Mouse (Mus musculus): ENCODE measurements at regions not wholly inside any gene's neighbourhood (a gene's known extent, or its start where the extent isn't known, plus 50 kb on each side); places are given as distances from the start of the nearest gene placed in this dataset.
"Not testable (repeated sequence)": the region's sequence is repeated elsewhere in the genome, so short reads cannot be mapped to it uniquely, and the experiment has no call there.

DNA sequence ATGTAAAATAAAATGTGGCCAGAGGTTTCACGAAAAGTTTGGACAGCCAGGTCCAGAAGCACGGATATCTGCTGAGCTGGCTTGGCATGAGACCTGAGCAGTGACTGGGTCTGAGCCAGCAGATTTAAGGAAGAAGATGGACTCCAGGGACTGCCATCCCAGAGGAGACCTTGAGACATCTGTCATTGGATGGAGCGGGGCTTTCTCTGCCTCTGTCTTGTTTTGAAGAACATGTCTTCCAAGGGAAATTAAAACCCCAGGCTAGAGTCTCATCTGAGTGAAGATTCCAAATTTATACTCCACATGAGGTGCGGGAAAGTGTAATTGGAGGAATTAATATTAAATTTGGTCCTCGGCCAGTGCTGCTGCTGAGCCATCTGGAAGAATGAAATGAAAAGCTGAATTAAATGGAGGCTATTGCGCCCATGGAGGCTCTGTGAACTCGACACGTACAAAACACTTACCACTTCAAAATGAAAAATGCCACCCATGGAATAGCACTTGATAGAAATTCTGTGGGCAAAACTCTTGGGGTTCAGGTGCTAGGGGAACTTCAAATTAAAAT is 129.8 kb upstream of the Adcy2 start:
- H3K9me3 ChIP-seq = no peaks in the 10 kb centered on the region
- WGBS = 79% methylated on average over 8 of the region's 8 CpGs
- no peak overlapping the region for H3K4me2 ChIP-seq
- no peaks in the 10 kb centered on the region for H3K27me3 ChIP-seq
- ATAC-seq (ENCODE audit: low FRiP score) = no peak
- no peaks in the 10 kb centered on the region for H3K4me1 ChIP-seq (replicated peaks)
- H3K4me3 ChIP-seq = no peak overlapping the region
- H3K36me3 ChIP-seq = no peaks in the 10 kb centered on the region
- no peak overlapping the region for H3K9ac ChIP-seq
- no peak overlapping the region for H3K27ac ChIP-seq

DNA sequence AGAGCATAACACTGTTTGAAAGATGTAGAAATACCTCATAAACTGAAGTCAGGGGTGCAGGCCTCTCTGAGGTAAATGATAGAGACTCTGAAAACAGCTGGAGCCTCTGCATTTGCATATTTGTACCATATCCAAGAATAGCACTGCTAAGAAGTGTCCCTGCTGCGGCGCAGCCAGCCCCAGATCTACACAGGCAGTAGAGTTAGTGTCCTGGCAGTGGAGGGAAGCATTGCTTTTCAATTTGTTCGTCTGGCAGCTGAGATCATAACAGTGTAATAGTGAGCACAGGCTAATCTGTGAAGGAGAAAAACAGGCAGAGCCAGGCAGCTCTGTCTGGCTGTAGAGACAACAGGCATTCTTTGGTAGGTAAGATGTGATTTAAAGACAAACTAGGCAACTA is 128.2 kb upstream of the Adcy2 start:
- no peak for ATAC-seq (ENCODE audit: low FRiP score)
- WGBS = 63% methylated on average over 3 of the region's 3 CpGs

DNA sequence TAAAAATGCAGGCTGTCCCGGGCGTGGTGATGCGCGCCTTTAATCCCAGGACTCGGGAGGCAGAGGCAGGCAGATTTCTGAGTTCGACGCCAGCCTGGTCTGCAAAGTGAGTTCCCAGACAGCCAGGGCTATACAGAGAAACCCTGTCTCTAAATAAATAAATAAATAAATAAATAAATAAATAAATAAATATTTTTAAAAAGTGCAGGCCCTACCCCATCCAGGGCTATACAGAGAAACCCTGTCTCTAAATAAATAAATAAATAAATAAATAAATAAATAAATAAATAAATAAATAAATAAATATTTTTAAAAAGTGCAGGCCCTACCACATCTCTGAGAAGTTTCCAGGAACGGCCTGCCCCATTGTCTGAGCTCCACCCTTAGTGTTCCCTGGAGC is 119.4 kb upstream of the Adcy2 start:
- not testable (repeated sequence) for H3K36me3 ChIP-seq; H3K4me2 ChIP-seq; H3K27me3 ChIP-seq; H3K9me3 ChIP-seq; H3K4me3 ChIP-seq; H3K4me1 ChIP-seq (replicated peaks); H3K9ac ChIP-seq; H3K27ac ChIP-seq; ATAC-seq (ENCODE audit: low FRiP score)
- WGBS = 95% methylated on average over 8 of the region's 8 CpGs

More for the DNA sequence above, 128.2 kb upstream of the Adcy2 start:
- Histone ChIP-seq H3K4me3 (no peak overlapping the region), H3K9me3 (no peaks in the 10 kb centered on the region), H3K27me3 (no peaks in the 10 kb centered on the region), H3K4me2 (no peak overlapping the region), H3K27ac (peak overlapping the region; percentile 35; the same call in 1 of the 2 replicates), H3K4me1 (replicated peaks) (no peaks in the 10 kb centered on the region), H3K36me3 (no peaks in the 10 kb centered on the region), H3K9ac (no peak overlapping the region)

DNA sequence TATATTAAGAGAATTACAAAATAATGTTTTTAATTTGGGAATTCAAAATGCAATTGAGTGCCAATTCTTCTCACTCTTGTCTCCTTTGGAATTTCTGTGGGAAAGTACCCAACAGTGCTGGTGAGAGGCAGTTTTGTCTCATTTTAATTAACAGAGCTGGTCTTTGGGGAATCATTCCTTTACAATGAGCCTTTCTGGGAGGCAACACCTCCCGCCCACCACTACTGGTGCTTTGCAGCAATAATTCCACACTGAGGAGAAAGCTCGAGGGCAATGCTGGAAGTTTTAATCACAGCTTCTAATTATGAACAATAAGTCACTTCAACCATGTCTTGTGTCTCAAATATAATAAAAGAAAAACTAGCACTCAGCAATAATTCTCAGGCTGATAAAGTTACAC is 109.8 kb upstream of the Adcy2 start:
- H3K4me2 ChIP-seq = no peak overlapping the region
- ATAC-seq (ENCODE audit: low FRiP score) = no peak
- no peaks in the 10 kb centered on the region for H3K36me3 ChIP-seq
- no peak overlapping the region for H3K27ac ChIP-seq
- no peak overlapping the region for H3K9ac ChIP-seq
- no peaks in the 10 kb centered on the region for H3K9me3 ChIP-seq
- H3K4me1 ChIP-seq (replicated peaks) = no peaks in the 10 kb centered on the region
- whole genome bisulfite sequencing = 62% methylated on average over 2 of the region's 2 CpGs
- H3K27me3 ChIP-seq = no peaks in the 10 kb centered on the region
- no peak overlapping the region for H3K4me3 ChIP-seq

DNA sequence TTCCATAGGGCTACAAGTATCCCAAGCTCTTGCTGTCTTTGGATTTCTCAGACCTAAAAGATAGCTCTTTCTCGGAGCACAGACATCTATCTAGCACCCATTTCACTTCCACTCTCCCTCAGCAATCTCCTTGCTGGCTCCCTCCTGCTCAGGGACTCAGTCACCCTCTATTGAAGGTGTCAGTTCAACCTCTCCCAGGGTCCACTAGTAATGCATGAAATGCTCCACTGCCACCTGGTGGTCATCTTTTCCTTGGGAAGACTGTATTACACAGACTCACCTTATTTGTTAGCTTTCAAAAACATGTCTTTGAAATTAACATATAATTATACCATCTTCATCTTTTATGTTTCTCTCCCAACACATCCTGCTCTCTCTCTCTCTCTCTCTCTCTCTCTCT is 87.3 kb upstream of the Adcy2 start:
- ATAC-seq (ENCODE audit: low FRiP score) = peak; percentile 81; the same call in 1 of the 2 replicates
- Histone ChIP-seq H3K4me3 (no peak overlapping the region), H3K36me3 (no peaks in the 10 kb centered on the region), H3K27me3 (no peaks in the 10 kb centered on the region), H3K4me1 (replicated peaks) (no peaks in the 10 kb centered on the region), H3K4me2 (no peak overlapping the region), H3K9me3 (no peaks in the 10 kb centered on the region), H3K27ac (no peak overlapping the region), H3K9ac (no peak overlapping the region)
- WGBS = 35% methylated on average over 1 of the region's 1 CpGs

DNA sequence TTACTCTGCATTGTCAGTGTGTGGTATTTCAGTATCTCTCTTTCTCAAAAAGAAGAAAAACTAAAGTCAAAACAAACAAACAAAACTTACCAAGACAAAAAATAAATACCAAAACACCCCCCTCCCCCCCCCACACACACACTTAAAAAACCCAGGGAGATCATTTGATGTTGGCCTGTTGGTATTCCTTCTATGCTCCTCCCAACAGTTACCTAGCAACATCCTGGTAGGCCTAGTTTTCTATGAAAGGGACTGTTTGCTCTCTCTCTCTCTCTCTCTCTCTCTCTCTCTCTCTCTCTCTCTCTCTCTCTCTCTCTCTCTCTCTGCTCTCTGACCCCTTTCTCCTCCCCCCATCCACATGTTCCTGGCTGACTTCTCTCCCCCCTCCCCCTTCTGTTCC is 71.0 kb upstream of the Adcy2 start:
- Histone ChIP-seq H3K4me1 (replicated peaks) (no peaks in the 10 kb centered on the region), H3K4me2 (no peak overlapping the region), H3K4me3 (no peak overlapping the region), H3K27me3 (no peaks in the 10 kb centered on the region), H3K9ac (no peak overlapping the region), H3K36me3 (no peaks in the 10 kb centered on the region), H3K9me3 (no peaks in the 10 kb centered on the region), H3K27ac (no peak overlapping the region)
- no peak for ATAC-seq (ENCODE audit: low FRiP score)

DNA sequence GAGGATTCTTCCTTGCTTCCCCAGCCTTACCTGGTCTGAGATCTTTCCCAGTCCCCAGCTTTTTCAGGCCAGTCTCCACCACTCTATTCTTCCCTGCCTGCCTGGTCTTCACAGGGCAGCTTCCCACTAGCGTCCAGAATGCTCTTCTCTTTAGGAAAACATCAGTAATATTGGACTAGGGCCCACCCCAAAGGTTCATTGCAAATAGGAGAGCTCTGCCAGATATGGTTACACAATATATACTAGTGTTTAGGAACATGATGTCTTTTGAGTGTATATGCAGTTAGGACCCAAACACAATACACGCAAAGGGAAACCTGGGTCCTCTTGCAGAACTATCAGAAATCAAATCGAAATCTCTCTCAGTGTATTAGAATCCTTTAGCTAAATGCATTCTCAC is 70.5 kb upstream of the Adcy2 start:
- no peak overlapping the region for H3K4me2 ChIP-seq
- no peaks in the 10 kb centered on the region for H3K4me1 ChIP-seq (replicated peaks)
- no peak overlapping the region for H3K27ac ChIP-seq
- no peaks in the 10 kb centered on the region for H3K27me3 ChIP-seq
- H3K9ac ChIP-seq = no peak overlapping the region
- no peaks in the 10 kb centered on the region for H3K36me3 ChIP-seq
- H3K4me3 ChIP-seq = no peak overlapping the region
- WGBS = 85% methylated on average over 3 of the region's 3 CpGs
- H3K9me3 ChIP-seq = no peaks in the 10 kb centered on the region
- ATAC-seq (ENCODE audit: low FRiP score) = no peak

DNA sequence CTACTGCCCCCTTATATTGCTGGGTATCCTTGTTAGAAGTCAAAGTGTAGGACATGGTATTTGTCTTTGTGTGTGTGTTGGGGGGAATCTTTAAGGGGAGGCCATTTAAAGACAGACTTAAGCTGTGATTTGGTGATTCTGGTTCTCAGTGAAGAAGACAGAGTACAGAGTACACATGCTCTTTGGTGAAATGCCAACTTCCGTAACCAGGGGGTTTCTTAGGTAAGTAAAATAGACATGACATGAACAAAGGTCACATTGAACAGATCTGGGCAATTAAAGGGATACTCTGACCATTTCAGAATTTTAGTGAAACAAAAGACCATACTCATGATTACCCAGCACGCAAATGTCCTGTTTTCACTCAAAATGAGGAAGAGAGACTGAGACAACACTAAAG is 67.3 kb upstream of the Adcy2 start:
- H3K9me3 ChIP-seq = no peaks in the 10 kb centered on the region
- WGBS = 87% methylated on average over 2 of the region's 2 CpGs
- no peak for ATAC-seq (ENCODE audit: low FRiP score)

DNA sequence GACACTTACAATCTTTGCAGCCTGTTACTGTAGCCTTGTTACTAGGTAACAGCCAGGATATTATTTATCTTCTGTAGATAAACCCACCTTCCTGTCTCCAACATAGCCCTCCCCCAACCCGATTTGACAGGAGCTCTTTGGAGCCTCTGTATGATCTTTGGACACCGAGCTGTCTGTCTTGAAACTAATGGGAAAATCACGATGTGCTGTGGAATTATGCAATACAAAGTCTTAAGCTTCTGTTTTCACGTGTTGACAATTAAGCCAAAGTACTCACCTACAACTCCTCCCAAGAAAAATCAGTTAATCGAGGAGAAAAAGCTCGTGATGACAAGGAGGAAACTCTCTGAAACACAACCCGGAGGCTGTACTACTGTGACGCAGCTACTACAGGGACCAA is 65.9 kb upstream of the Adcy2 start:
- Histone ChIP-seq H3K4me2 (no peak overlapping the region), H3K9me3 (no peaks in the 10 kb centered on the region), H3K27ac (no peak overlapping the region), H3K9ac (no peak overlapping the region), H3K36me3 (no peaks in the 10 kb centered on the region), H3K4me1 (replicated peaks) (no peaks in the 10 kb centered on the region; the same call in 1 of the 2 replicates), H3K4me3 (no peak overlapping the region), H3K27me3 (no peaks in the 10 kb centered on the region)
- 91% methylated on average over 8 of the region's 8 CpGs for WGBS
- ATAC-seq (ENCODE audit: low FRiP score) = no peak

More for the DNA sequence above, 67.3 kb upstream of the Adcy2 start:
- H3K36me3 ChIP-seq = no peaks in the 10 kb centered on the region
- no peak overlapping the region for H3K4me2 ChIP-seq
- H3K4me3 ChIP-seq = no peak overlapping the region
- H3K27me3 ChIP-seq = no peaks in the 10 kb centered on the region
- H3K4me1 ChIP-seq (replicated peaks) = no peaks in the 10 kb centered on the region; the same call in 1 of the 2 replicates
- no peak overlapping the region for H3K27ac ChIP-seq
- H3K9ac ChIP-seq = no peak overlapping the region

DNA sequence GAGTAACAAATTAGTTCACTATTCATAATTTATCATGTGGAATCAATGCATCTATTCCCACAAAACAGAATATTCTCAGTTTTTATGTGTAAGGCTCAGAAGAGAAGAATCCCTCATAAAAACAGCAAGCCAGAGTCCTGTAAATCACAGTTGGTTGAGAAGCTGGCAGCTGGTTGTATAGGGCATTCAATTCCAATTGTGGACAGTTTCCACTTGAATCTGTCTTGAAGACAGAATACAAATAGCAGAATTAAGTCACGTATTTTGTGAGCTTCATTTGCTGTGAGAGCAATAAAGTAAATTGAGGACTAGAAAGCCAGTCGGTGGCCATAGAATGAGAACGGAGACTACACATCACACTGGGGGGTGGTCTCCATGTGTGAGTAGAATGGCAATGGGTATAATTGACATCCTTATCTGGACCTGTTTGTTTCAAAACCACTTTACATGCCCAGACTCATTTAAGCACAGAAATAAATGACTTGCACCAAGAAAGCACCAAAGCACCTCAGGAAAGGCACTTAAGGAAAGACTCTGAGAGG is 63.4 kb upstream of the Adcy2 start:
- Histone ChIP-seq H3K9me3 (no peaks in the 10 kb centered on the region), H3K36me3 (no peaks in the 10 kb centered on the region), H3K9ac (no peak overlapping the region), H3K4me1 (replicated peaks) (no peaks in the 10 kb centered on the region; the same call in 1 of the 2 replicates), H3K27ac (no peak overlapping the region), H3K27me3 (no peaks in the 10 kb centered on the region), H3K4me3 (no peak overlapping the region), H3K4me2 (no peak overlapping the region)
- ATAC-seq (ENCODE audit: low FRiP score) = no peak
- WGBS = 63% methylated on average over 3 of the region's 3 CpGs

DNA sequence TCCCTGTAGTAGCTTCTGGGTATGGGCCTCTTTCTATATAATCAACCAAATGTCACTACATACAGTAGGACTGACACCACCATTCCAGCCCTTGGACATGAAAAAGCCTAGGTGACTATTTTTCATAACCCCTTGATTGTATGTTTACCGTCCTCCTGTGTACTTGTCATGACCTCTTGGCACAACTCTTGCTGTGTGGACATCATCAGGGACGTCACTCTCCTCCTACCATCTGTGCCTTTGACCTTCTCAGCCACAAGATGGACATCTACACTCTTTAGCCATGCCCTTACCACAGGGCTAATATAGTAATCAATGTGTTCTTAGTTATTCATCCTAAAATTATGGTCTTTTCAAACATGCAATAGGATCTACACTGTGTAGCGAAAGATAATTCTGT is 62.1 kb upstream of the Adcy2 start:
- no peak for ATAC-seq (ENCODE audit: low FRiP score)
- H3K9ac ChIP-seq = no peak overlapping the region
- H3K4me2 ChIP-seq = no peak overlapping the region
- H3K36me3 ChIP-seq = no peaks in the 10 kb centered on the region
- no peaks in the 10 kb centered on the region for H3K9me3 ChIP-seq
- no peaks in the 10 kb centered on the region; the same call in 1 of the 2 replicates for H3K4me1 ChIP-seq (replicated peaks)
- WGBS = 88% methylated on average over 3 of the region's 3 CpGs
- H3K27me3 ChIP-seq = no peaks in the 10 kb centered on the region
- no peak overlapping the region for H3K27ac ChIP-seq
- no peak overlapping the region for H3K4me3 ChIP-seq
